Mouse (Mus musculus) erythroblast, embryonic 14.5 days (primary cell): ENCODE measurements around the gene Ccdc33.

ENCODE experiments used
- GATA1 ChIP-seq: IDR thresholded peaks from 2 replicates; pipeline ENCODE4 v1.6.1; 2012; ENCODE audit warnings: low read length, inconsistent platforms, mixed read lengths
- TAL1 ChIP-seq: IDR thresholded peaks from 3 replicates; pipeline ENCODE4 v1.6.1; 2012; ENCODE audit warnings: low read length, inconsistent platforms, mixed read lengths

GRCm38 (mm10) chr9:58040977-58041376 lies 77.6 kb downstream of the Ccdc33 start:
- no peak for TF ChIP-seq GATA1
- no peak for TF ChIP-seq TAL1
